Mouse (Mus musculus) stomach, postnatal 0 days (tissue): ENCODE results near the gene Ctbp2. TPM values are rescaled to one million over a fixed set of nuclear protein-coding genes. Genes with fewer than 3 reads are reported as not detected.

Source experiments
- ATAC-seq: fragments of 200-750 bp; cut with Nextera tagmentation; 2 replicates; pipeline ENCODE4 v1.8.0; 2017; ENCODE audit not compliant: low FRiP score, low TSS enrichment
- DNase-seq: peaks from one replicate; pipeline ENCODE4 v3.0.0-alpha.2; 2016; ENCODE audit warnings: low spot score
- H3K27ac ChIP-seq: fragments of 300-500 bp; sonication (generic); replicated peaks from 2 replicates; pipeline ENCODE4 v1.5.1; 2014; ENCODE audit warnings: mild to moderate bottlenecking, control low read depth
- H3K27me3 ChIP-seq: fragments of 300-500 bp; sonication (generic); 2 replicates; pipeline ENCODE4 v1.6.1; 2014; ENCODE audit warnings: low read length; ENCODE audit not compliant: control insufficient read depth, insufficient read depth
- H3K36me3 ChIP-seq: fragments of 300-500 bp; sonication (generic); 2 replicates; pipeline ENCODE4 v1.6.1; 2014; ENCODE audit warnings: low read length, mixed read lengths; ENCODE audit not compliant: control insufficient read depth, insufficient read depth
- H3K4me1 ChIP-seq: fragments of 300-500 bp; sonication (generic); replicated peaks from 2 replicates; pipeline ENCODE4 v1.6.1; 2014; ENCODE audit warnings: antibody characterized with exemption; ENCODE audit not compliant: control insufficient read depth, insufficient read depth
- H3K4me2 ChIP-seq: fragments of 300-500 bp; sonication (generic); replicated peaks from 2 replicates; pipeline ENCODE4 v1.6.1; 2014; ENCODE audit warnings: low read depth, mild to moderate bottlenecking, control low read depth, moderate library complexity
- H3K4me3 ChIP-seq: fragments of 300-500 bp; sonication (generic); 2 replicates; pipeline ENCODE4 v1.5.1; 2014; ENCODE audit warnings: low read depth, low read length, control low read depth
- H3K9ac ChIP-seq: fragments of 300-500 bp; sonication (generic); 2 replicates; pipeline ENCODE4 v1.6.1; 2014; ENCODE audit warnings: mild to moderate bottlenecking, low read length, control low read depth, mixed read lengths
- H3K9me3 ChIP-seq: fragments of 300-500 bp; sonication (generic); 2 replicates; pipeline ENCODE4 v1.6.1; 2016; ENCODE audit warnings: low read length; ENCODE audit not compliant: control insufficient read depth
- CTCF ChIP-seq: IDR thresholded peaks from 2 replicates; pipeline ENCODE4 v1.5.1; 2016; ENCODE audit warnings: antibody characterized with exemption, low read depth, mild to moderate bottlenecking, moderate library complexity
- EP300 ChIP-seq: optimal IDR thresholded peaks from 2 replicates; pipeline ENCODE3; 2016; ENCODE audit warnings: antibody characterized with exemption
- WGBS: fragments of 180-500 bp; shearing (Covaris S2); extraction: QIAGEN DNeasy Blood & Tissue Kit; methylation state at CpG from one replicate; pipeline ENCODE4 v1.1.7; 2014; 5-methylcytosine and 5-hydroxymethylcytosine counted together
- polyA plus RNA-seq: library from polyadenylated mRNA; unstranded; fragments of >200 nt; fragmentation: Nextera tagmentation; extraction: Ambion mirVana; gene quantifications from 2 replicates; pipeline ENCODE4 v1.2.1, GENCODE M21; 2015

The Ctbp2 gene
- polyA plus RNA-seq, 1 experiment from 2014 or later: 48.6 TPM

DNA sequence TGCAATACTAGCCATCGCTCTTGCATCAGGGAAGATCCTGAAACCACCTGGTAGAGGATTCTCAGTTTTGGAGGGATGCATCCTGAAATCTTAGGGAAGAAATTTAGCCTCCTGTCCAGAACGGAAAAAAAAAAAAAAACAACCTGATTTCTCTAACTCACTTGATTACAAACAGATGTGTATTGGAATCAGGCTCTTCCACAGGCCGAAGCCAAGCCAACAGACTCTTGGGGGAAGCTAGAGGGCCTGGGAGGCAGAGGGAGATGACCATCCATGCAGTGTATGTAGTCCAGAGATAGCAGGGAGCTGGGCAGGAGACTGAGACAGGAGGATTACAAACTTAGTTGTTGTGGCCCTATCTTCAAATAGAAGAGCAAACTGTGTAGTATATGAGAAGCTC lies 30.0 kb downstream of the Ctbp2 start:
- Histone ChIP-seq H3K4me1 (peaks cover 7% of the 10 kb centered on the region; the same call in 1 of the 2 replicates), H3K9ac (no peak overlapping the region), H3K4me2 (no peak overlapping the region), H3K27ac (no peak overlapping the region), H3K36me3 (no peaks in the 10 kb centered on the region), H3K9me3 (no peaks in the 10 kb centered on the region), H3K4me3 (no peak overlapping the region), H3K27me3 (no peaks in the 10 kb centered on the region)
- 78% methylated on average over 3 of the region's 3 CpGs for WGBS
- ATAC-seq (no peak), DNase-seq (no peak)
- TF ChIP-seq EP300 (no peak), CTCF (no peak)

- WGBS: 87% methylated on average over 5 of the region's 5 CpGs
- H3K27ac ChIP-seq: no peak overlapping the region
Measured at GRCm38 (mm10) chr7:133093731-133094130, 30.4 kb downstream of the Ctbp2 start.

GRCm38 (mm10) chr7:133090641-133091040 lies 33.5 kb downstream of the Ctbp2 start:
- H3K4me2 ChIP-seq: no peak overlapping the region
- no peak overlapping the region for H3K27ac ChIP-seq
- H3K4me3 ChIP-seq: no peak overlapping the region
- TF ChIP-seq CTCF (no peak), EP300 (no peak)
- peaks cover 11% of the 10 kb centered on the region for H3K4me1 ChIP-seq
- H3K36me3 ChIP-seq: no peaks in the 10 kb centered on the region
- 0 out of 2 replicates have a peak, but pooled peaks have one; percentile 33 for ATAC-seq
- H3K27me3 ChIP-seq: no peaks in the 10 kb centered on the region
- 64% methylated on average over 4 of the region's 4 CpGs for WGBS
- H3K9ac ChIP-seq: no peak overlapping the region
- no peaks in the 10 kb centered on the region for H3K9me3 ChIP-seq
- DNase-seq: no peak

More at GRCm38 (mm10) chr7:133093731-133094130, 30.4 kb downstream of the Ctbp2 start:
- Histone ChIP-seq H3K36me3 (no peaks in the 10 kb centered on the region), H3K4me3 (no peak overlapping the region), H3K4me1 (peaks cover 10% of the 10 kb centered on the region), H3K4me2 (no peak overlapping the region), H3K27me3 (no peaks in the 10 kb centered on the region), H3K9ac (no peak overlapping the region), H3K9me3 (no peaks in the 10 kb centered on the region)
- ATAC-seq (no peak), DNase-seq (no peak)
- TF ChIP-seq EP300 (no peak), CTCF (no peak)

DNA sequence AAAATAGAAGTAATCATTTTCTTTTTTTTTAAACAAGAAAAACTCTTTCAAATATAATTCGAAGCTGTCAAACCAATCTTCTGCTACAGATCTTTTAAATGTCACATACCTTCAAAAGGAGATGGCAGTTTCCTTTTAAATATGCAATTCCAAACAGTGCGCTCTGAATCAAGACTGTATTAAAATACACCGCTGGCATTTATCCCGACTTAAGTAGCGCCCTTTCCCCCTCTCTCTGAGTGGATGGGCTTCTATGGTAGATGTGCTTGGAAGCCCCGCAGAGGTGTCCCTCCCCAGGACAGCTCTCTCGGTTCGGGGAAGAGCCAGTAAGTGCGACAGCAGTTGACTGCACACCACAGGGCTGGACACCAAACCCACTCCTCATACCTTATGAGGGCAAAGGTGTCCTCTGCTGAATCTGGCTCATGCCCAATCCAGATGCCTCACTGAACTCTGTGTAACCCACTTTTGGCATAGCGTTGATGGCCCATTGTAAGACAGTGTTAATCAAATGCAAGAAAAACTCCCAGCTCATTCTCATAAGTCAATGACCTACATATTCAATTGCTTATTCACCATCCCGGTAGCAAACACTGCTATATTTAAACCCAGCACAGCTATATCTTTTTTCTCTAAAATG lies 34.4 kb downstream of the Ctbp2 start:
- ATAC-seq (no peak), DNase-seq (no peak)
- H3K9me3 ChIP-seq: no peaks in the 10 kb centered on the region
- peaks cover 11% of the 10 kb centered on the region for H3K4me1 ChIP-seq
- H3K27ac ChIP-seq: peak overlapping the region; percentile 50
- no peaks in the 10 kb centered on the region for H3K36me3 ChIP-seq
- no peak overlapping the region for H3K9ac ChIP-seq
- H3K27me3 ChIP-seq: no peaks in the 10 kb centered on the region
- no peak overlapping the region for H3K4me3 ChIP-seq
- 63% methylated on average over 11 of the region's 11 CpGs for WGBS
- no peak overlapping the region for H3K4me2 ChIP-seq
- TF ChIP-seq EP300: no peak
- TF ChIP-seq CTCF: no peak

GRCm38 (mm10) chr7:133088830-133089261 lies 35.3 kb downstream of the Ctbp2 start:
- ATAC-seq: peak; percentile 67
- WGBS: 21% methylated on average over 11 of the region's 11 CpGs
- 0 out of 2 replicates have a peak overlapping the region, but pooled peaks have one; percentile 6 for H3K4me3 ChIP-seq

DNA sequence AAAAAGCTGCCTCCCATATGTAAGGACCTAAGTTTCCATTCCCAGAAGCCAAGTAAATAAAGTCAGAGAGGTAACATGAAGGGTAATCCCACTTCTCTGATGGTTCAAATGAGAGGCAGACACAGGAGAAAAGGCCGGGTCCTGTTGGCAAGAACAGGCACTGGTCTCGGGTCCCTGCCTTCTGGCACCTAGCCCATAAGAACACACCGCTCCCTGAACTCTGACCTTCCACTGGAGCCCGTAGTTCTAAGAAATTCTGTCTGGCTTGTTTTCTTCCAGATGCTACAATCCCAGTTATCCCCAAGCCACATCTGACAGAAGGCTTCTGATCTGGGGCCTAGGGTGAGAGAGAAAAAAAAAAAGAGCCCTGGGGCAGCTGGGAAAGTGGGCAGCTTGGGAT lies 35.7 kb downstream of the Ctbp2 start:
- Histone ChIP-seq H3K36me3 (no peaks in the 10 kb centered on the region), H3K4me3 (no peak overlapping the region), H3K27ac (peak overlapping the region; percentile 95), H3K27me3 (no peaks in the 10 kb centered on the region), H3K9ac (peak overlapping the region; percentile 51), H3K9me3 (no peaks in the 10 kb centered on the region), H3K4me2 (peak overlapping the region; percentile 39), H3K4me1 (peaks cover 11% of the 10 kb centered on the region)
- DNase-seq (no peak), ATAC-seq (no peak)
- TF ChIP-seq CTCF: no peak
- no peak for TF ChIP-seq EP300
- 33% methylated on average over 4 of the region's 4 CpGs for WGBS

More at GRCm38 (mm10) chr7:133088830-133089261, 35.3 kb downstream of the Ctbp2 start:
- Histone ChIP-seq H3K9me3 (no peaks in the 10 kb centered on the region), H3K27me3 (no peaks in the 10 kb centered on the region), H3K36me3 (no peaks in the 10 kb centered on the region), H3K9ac (peak overlapping the region; percentile 51), H3K4me2 (peak overlapping the region; percentile 39), H3K4me1 (peaks cover 11% of the 10 kb centered on the region), H3K27ac (peak overlapping the region; percentile 95)
- no peak for TF ChIP-seq CTCF
- no peak for TF ChIP-seq EP300
- peak; percentile 75 for DNase-seq
